Mouse (Mus musculus): ENCODE measurements around the gene Hist3h2ba. TPM values are rescaled to one million over a fixed set of nuclear protein-coding genes. Genes with fewer than 3 reads are reported as not detected.

Gene Hist3h2ba
- total and polyA plus RNA-seq, 3 experiments: not detected

DNA sequence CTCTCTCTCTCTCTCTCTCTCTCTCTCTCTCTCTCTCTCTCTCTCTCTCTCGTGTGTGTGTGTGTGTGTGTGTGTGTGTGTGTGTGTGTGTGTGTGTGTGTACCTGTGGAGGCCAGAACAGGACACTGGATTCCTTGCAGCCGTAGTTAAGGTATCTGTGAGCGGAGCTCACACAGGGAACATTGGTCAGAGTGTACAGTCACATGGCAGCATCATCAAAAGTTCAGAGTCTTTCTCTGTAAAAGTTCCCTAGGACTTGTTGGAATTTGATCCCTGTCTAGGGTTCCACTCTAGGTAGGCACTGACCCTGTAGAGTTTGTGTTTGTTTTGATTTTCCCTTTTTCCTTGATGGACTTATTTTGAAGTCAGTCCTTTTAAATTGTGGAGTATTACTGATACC, 22.1 kb upstream of the Hist3h2ba start:
- dilution Hi-C loops (cut with MboI; ENCODE audit: extremely low pct_ligation_motif_present, extremely low pct_unique_long_range_greater_than_20kb, low sequenced_read_pairs): no loop called here
- Histone ChIP-seq H3K4me3 (replicated peaks in 1 of 3; ENCODE audit: low read depth in 2 of 3, low read length in 2 of 3, poor library complexity in 1 of 3) (no peak overlapping the region), H3K79me2 (replicated peaks; ENCODE audit: control insufficient read depth, extremely low read depth, insufficient read depth, poor library complexity, severe bottlenecking) (no peaks in the 10 kb centered on the region), H3K9ac (ENCODE audit: insufficient read depth, low read depth) (no peak overlapping the region), H3K27ac (ENCODE audit: insufficient read depth, low read depth) (no peak overlapping the region), H3K4me1 (ENCODE audit: control insufficient read depth in 1 of 2, insufficient read depth in 2 of 2) (peaks cover 3 to 16% of the 10 kb centered on the region in 2 experiments; a peak in 3 of 4 replicates), H3K4me2 (ENCODE audit: insufficient read depth, low read depth, poor library complexity, severe bottlenecking) (no peak overlapping the region), H3K27me3 (replicated peaks) (peaks cover 18% of the 10 kb centered on the region), H3K36me3 (replicated peaks in 1 of 2; ENCODE audit: control insufficient read depth in 1 of 2, insufficient read depth in 1 of 2, low read length in 1 of 2) (peaks cover 9 to 14% of the 10 kb centered on the region in 2 experiments), H3K9me3 (replicated peaks; ENCODE audit: low read length) (no peaks in the 10 kb centered on the region)
- DNase-seq (ENCODE audit: extremely low read depth): no peak
- TF ChIP-seq ZC3H11A (IDR thresholded peaks at IDR 0.05; ENCODE audit: low read depth, low read length): no peak
- no peak for TF ChIP-seq JUND (conservative IDR thresholded peaks at IDR 0.05; ENCODE audit: low read depth, low read length)
- TF ChIP-seq MEF2A (IDR thresholded peaks at IDR 0.05; ENCODE audit: borderline replicate concordance, low read depth, low read length): no peak
- TF ChIP-seq ZMIZ1 (IDR thresholded peaks at IDR 0.05; ENCODE audit: low read depth, low read length): no peak
- no peak for TF ChIP-seq CHD1 (IDR thresholded peaks at IDR 0.05; ENCODE audit: low read depth, low read length)
- TF ChIP-seq SIN3A (IDR thresholded peaks at IDR 0.05; ENCODE audit: low read length): no peak
- TF ChIP-seq BHLHE40 (IDR thresholded peaks at IDR 0.05; ENCODE audit: low read depth, low read length): no peak
- no peak for TF ChIP-seq GABPA (IDR thresholded peaks at IDR 0.05; ENCODE audit: insufficient replicate concordance, low read depth, low read length)
- no peak for TF ChIP-seq IRF4 (IDR thresholded peaks at IDR 0.05; ENCODE audit: low read depth, low read length)
- no peak for TF ChIP-seq ETS1 (conservative IDR thresholded peaks at IDR 0.05; ENCODE audit: low read depth, low read length)
- no peak for TF ChIP-seq CTCF (conservative IDR thresholded peaks at IDR 0.05 in 1 of 2, IDR thresholded peaks at IDR 0.05 in 1 of 2; ENCODE audit: low read depth in 2 of 2, low read length in 2 of 2)
- in situ Hi-C loops (cut with MboI; ENCODE audit: low pct_ligation_motif_present, low pct_unique_long_range_greater_than_20kb, low sequenced_read_pairs): no loop called here

GRCm38 (mm10) chr11:58927053-58927452, 21.7 kb upstream of the Hist3h2ba start:
- dilution Hi-C loops (cut with MboI; ENCODE audit: extremely low pct_ligation_motif_present, extremely low pct_unique_long_range_greater_than_20kb, low sequenced_read_pairs): no loop called here
- no peak overlapping the region for H3K4me2 ChIP-seq (ENCODE audit: insufficient read depth, low read depth, poor library complexity, severe bottlenecking)

More at GRCm38 (mm10) chr11:58927053-58927452, 21.7 kb upstream of the Hist3h2ba start:
- no peak for DNase-seq (ENCODE audit: extremely low read depth)
- in situ Hi-C loops (cut with MboI; ENCODE audit: low pct_ligation_motif_present, low pct_unique_long_range_greater_than_20kb, low sequenced_read_pairs): no loop called here
- Histone ChIP-seq H3K36me3 (replicated peaks in 1 of 2; ENCODE audit: control insufficient read depth in 1 of 2, insufficient read depth in 1 of 2, low read length in 1 of 2) (peaks cover 13 to 18% of the 10 kb centered on the region in 2 experiments), H3K9ac (ENCODE audit: insufficient read depth, low read depth) (no peak overlapping the region), H3K79me2 (replicated peaks; ENCODE audit: control insufficient read depth, extremely low read depth, insufficient read depth, poor library complexity, severe bottlenecking) (no peaks in the 10 kb centered on the region), H3K27ac (ENCODE audit: insufficient read depth, low read depth) (no peak overlapping the region), H3K27me3 (replicated peaks) (peaks cover 18% of the 10 kb centered on the region), H3K4me1 (ENCODE audit: control insufficient read depth in 1 of 2, insufficient read depth in 2 of 2) (peaks cover 2 to 16% of the 10 kb centered on the region in 2 experiments; a peak in 3 of 4 replicates), H3K9me3 (replicated peaks; ENCODE audit: low read length) (no peaks in the 10 kb centered on the region), H3K4me3 (replicated peaks in 1 of 3; ENCODE audit: low read depth in 2 of 3, low read length in 2 of 3, poor library complexity in 1 of 3) (no peak overlapping the region)
- no peak for TF ChIP-seq ZKSCAN1 (IDR thresholded peaks at IDR 0.05; ENCODE audit: borderline replicate concordance, low read depth, low read length)
- TF ChIP-seq IRF4 (IDR thresholded peaks at IDR 0.05; ENCODE audit: low read depth, low read length): no peak
- TF ChIP-seq MEF2A (IDR thresholded peaks at IDR 0.05; ENCODE audit: borderline replicate concordance, low read depth, low read length): no peak
- no peak for TF ChIP-seq TCF12 (IDR thresholded peaks at IDR 0.05; ENCODE audit: low read depth, low read length)

Measured in CH12.LX (cell line).